Mouse (Mus musculus): ENCODE measurements around the gene Mfsd12.

DNA sequence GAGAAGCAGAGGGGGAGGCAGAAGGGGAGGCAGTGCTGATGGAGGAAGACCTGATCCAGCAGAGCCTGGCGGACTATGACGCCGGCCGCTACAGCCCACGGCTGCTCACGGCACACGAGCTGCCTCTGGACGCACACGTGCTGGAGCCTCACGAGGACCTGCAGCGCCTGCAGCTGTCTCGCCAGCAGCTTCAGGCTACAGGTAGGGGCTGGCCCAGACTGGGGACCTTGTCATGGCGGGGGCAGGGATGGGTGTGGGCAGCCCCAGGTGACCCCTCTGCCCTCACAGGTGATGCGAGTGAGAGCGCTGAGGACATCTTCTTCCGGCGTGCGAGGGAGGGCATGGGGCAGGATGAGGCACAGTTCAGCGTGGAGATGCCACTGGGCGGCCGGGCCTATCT lies 32.1 kb upstream of the Mfsd12 start:
- TF ChIP-seq CTCF (conservative IDR thresholded peaks at IDR 0.05; ENCODE audit: insufficient read depth, insufficient read length, low read depth, low read length) = no peak
- TF ChIP-seq POLR2A (IDR thresholded peaks at IDR 0.05; ENCODE audit: low read depth, low read length) = no peak

Data from kidney, adult 2 months (tissue).